Mouse (Mus musculus) fat pad, adult 2 months (tissue): Measurements from ENCODE around the gene Abcc10.

ENCODE experiments used
- DNase-seq: peaks from one replicate; pipeline ENCODE4 v3.0.0-alpha.2; 2011; ENCODE audit warnings: low read depth, low spot score; ENCODE audit errors: extremely low read depth

The Abcc10 gene

DNA sequence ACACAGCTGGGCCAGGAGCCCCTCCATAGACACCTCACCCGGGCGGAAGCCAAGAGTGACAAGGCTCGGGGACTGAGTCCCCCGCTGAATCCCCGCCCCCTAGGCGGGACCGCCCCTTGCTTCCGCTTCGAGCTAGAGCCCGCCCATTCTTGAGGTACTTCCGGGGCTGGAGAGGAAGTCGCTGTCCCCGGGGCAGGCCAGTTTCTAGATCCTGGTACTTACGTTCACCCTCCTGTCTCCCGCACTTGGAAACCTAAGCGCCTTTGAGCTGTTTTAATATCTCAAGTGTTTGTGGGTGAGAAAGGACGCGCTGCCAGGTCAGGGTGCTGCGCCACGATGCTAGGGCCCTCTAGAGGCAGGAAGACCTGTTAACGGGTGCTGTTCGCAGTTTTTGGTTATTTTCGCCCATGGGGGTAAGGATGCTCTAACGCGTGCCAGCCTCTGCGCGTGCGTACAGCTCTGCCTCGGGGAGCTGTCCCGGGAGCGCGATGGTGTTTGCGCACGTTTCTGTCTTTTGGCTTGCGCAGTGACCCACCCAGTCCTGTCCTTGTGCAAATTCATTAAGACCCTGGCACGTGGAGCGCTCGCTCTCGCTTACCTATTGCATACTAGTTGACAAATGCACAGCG, at the start of gene Abcc10:
TSS of gene Abcc10 (minus strand) at position 447 of the 629 bp plus-strand sequence.
- peak; percentile 70 for DNase-seq

GRCm38 (mm10) chr17:46371783-46372182, 43.6 kb upstream of the Abcc10 start:
- no peak for DNase-seq

- DNase-seq: no peak
Measured at GRCm38 (mm10) chr17:46351026-46351700, 23.0 kb upstream of the Abcc10 start.

DNA sequence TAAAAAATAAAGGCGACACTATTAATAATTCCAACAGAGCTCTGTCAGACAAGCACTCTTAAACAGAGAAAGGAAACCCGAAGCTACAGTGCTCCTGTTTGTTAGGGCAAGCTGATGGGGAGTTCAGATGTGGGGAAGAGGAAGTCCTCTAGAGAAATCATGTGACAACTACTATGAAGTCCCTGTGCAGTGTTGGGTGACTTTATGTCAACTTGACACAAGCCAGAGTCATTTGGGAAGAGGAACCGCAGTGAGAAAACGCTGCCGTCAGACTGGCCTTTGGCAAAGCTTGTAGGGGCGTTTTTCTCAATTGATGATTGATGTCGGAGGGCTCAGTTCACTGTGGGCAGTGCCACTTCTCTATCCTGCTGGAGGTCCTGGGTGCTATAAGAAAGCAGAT, 13.1 kb upstream of the Abcc10 start:
- no peak for DNase-seq

- no peak for DNase-seq
Measured at GRCm38 (mm10) chr17:46336475-46336874, 8.3 kb upstream of the Abcc10 start.

DNA sequence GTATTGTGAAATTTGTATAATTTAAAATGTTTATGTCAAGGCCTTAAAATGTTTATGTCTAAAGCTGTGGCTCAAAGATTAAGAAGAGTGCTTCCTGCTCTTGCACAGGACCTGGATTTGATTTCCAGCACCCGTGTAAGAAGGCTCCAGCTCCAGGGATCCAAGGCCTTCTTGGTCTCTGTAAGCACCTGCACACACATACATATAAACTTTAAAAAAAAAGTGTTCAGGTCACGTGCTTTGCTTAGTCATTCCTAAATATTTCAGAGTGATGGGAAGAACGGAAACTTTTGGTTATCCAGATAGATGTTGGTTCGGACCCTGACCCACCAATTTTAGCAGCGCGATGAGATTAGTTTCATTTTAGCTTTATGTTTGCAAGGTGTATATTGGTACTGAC, 571 bp upstream of the Abcc10 start:
- no peak for DNase-seq

DNA sequence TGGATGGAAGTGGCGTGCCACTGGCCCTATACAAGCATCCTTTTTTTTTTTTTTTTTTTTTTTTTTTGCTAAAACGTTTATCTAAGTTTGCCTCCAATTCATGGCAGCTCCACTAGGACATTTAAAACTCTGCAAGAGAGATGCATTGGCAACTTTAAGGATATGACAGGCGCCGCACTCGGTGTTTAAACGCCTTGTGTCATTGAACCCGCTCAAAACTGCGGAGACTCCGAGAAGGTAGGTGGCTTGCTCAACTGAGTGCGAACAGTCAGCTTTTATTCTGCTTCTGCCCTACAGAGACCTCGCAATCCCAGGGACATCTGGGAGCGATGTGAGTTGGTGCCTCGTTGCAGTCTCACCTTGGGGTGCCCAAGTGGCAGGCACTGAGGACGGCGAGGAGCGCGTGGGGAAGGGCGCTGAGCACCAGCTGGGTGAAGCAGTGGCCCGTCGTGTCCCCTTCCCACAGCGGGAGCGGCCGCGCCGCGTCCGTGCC, 693 bp downstream of the Abcc10 start:
- no peak for DNase-seq

DNA sequence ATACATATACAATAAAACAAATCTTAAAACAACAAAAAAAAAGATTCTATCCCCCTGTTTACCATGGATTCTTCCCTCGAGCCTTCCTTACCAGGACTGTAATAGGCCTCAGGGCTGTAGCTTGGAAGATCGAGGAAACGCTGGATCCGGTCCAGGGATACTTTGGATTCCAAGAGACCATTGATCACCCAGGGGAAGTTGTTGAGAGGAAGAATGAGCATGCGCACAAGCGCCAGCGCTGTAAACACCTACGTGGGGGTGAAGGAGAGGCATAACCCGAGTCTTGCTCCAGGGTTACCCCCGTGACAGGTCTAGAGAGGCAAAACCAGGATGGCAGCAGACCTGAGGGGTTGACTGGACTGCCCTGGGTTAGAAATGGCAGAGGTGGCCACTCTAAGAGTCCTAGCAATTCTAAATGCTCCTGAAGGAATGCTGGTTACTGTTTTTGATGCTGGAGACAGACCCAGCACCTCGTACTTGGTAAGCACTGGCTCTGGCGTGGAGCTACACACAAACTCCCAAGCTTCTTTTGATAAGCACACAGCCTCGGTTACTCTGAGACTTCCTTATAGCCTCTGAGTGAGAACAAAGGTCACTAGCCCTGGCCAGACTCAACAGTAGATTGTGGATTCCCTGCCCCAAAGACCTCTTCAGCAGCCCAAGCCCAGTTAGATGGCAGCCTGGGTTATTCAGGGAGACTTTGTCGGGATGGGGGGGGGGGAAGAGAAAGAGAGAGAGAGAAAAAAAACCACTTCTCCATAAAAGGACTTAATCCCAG, 5.9 kb downstream of the Abcc10 start:
- no peak for DNase-seq

DNA sequence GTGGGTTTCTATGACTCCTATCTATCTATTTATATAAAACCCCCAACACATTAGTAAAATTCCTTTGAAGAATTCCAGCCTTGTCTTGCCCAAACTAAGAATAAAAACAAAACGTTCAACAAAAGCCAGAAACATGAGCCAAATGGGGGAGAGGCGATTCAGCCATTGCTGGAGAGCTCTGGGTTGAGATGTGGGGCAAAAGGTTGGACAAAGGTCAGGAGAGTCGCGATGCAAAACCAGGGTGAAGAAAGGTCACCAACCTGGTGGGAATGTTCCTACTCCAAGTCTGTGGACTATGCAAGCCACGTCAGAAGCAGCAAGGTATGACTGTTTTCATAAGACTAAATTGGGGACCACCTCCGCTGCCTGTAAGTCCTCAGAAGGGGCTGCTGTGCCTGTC, 7.7 kb downstream of the Abcc10 start:
- no peak for DNase-seq

- no peak for DNase-seq
Measured at GRCm38 (mm10) chr17:46315813-46316212, 12.3 kb downstream of the Abcc10 start.

GRCm38 (mm10) chr17:46313135-46313715, 14.9 kb downstream of the Abcc10 start:
- DNase-seq: no peak

DNA sequence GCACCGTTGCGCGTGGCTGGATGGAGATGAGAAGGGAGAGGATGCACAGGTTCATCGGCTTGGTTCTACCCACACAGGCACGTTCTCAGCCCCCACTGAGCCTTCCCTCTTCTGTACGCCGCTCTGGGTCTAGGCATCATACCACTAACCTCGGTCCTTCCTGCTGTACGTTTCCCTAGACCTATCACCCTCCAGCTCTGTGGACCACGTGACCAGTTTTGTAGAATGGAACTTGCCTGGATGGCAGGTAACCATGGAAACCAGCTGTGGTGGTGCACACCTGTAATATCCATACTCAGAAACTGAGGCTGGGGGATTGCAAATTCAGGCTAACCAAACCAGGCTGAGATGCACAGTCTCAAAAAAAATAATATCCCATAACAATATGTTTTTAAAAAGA, 17.6 kb downstream of the Abcc10 start:
- no peak for DNase-seq

GRCm38 (mm10) chr17:46309835-46310234, 18.3 kb downstream of the Abcc10 start:
- DNase-seq: no peak

DNA sequence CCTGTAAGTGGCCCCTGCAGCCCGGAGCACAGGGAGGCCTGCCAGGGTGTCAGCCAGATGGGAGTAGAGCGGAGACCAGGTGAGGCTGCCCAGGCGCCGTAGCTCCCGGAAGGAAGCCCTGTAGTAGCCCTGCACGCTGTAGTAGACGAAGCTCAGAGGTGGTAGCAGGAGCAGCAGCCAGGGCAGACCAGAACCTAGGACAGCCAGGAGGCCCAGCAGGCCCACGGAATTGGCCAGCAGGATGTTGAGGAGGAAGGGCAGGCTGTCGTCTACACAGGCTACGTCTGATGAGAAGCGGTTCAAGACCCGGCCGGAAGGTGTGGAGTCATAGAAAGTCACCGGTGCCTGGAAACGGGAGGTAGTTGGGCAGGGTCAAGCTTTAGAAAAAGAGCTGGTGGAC, 21.2 kb downstream of the Abcc10 start:
- no peak for DNase-seq

GRCm38 (mm10) chr17:46304184-46304583, 24.0 kb downstream of the Abcc10 start:
- DNase-seq: no peak

GRCm38 (mm10) chr17:46301892-46302291, 26.3 kb downstream of the Abcc10 start:
- no peak for DNase-seq

GRCm38 (mm10) chr17:46298220-46298913, 29.8 kb downstream of the Abcc10 start:
- no peak for DNase-seq

- no peak for DNase-seq
Measured at GRCm38 (mm10) chr17:46297364-46298219, 30.6 kb downstream of the Abcc10 start, which contains the start of gene Dlk2. Gene Dlk2 (plus strand): TSS chr17:46297421.

DNA sequence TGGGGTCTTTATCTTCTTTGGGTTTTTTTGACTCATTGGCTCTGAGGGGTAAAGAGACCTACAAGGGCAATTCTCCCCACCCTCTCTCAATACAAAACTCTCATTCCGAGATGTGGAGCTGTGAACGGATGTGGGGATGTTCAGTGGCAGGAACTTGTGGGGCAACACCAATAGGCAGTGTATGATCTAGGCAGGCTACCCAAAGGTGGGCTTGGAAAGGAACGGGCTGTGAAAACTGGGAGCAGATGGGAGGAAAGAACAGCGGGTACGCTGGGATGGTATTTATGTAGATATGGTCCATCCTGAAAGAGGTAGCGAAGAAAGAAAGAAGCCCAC, 31.2 kb downstream of the Abcc10 start:
- DNase-seq: no peak

GRCm38 (mm10) chr17:46296601-46297000, 31.6 kb downstream of the Abcc10 start:
- DNase-seq: no peak
